Mouse (Mus musculus) R1 (cell line): ENCODE results near the gene Ugt1a5.

ENCODE experiments used
- DNase-seq: peaks from one replicate; pipeline ENCODE4 v3.0.0-alpha.2; 2018; ENCODE audit warnings: low read depth, low spot score

The Ugt1a5 gene

GRCm38 (mm10) chr1:88261706-88262105, 95.9 kb downstream of the Ugt1a5 start:
- peak; percentile 34 for DNase-seq

DNA sequence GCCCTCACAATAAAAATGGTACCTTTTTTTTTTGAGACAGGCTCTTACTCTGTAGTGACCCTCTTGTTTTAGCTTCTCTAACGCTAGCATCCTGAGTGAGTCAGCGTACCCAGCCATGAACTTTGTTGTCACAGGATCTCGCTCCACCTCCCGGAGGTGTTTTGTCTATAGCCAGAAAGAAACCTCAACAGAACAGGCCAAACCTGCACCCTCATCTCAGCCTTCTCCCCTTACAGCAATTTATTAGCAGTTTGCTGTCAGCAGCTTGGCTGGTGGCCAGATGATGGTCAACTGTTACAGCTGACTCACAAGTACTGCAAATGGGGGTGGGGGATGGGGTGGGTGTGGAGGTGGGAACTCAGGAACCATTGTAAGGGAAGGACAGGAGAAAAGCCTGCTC, 96.4 kb downstream of the Ugt1a5 start:
- DNase-seq = peak; percentile 66

- no peak for DNase-seq
These were observed 97.1 kb downstream of the Ugt1a5 start for GRCm38 (mm10) chr1:88262961-88263360.

DNA sequence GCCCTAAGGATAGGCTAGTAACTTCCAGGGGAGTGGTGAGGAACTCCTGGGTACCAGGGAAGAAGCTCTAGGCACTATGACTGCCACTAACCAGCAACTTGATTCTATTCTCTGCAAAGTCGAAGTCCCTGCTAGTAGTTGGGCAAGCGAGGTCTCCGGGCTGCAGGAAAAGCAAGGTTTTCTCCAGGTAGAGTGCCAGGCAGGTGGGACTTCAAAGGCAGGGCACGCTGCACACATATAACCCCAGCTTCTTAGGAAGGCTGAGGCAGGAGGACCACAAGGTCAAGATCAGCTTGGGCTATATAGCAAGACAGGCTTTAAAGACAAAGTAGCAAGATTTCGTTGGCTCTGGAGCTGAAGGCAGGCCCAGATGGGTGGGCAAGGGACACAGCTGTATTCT, 98.0 kb downstream of the Ugt1a5 start:
- DNase-seq = no peak

DNA sequence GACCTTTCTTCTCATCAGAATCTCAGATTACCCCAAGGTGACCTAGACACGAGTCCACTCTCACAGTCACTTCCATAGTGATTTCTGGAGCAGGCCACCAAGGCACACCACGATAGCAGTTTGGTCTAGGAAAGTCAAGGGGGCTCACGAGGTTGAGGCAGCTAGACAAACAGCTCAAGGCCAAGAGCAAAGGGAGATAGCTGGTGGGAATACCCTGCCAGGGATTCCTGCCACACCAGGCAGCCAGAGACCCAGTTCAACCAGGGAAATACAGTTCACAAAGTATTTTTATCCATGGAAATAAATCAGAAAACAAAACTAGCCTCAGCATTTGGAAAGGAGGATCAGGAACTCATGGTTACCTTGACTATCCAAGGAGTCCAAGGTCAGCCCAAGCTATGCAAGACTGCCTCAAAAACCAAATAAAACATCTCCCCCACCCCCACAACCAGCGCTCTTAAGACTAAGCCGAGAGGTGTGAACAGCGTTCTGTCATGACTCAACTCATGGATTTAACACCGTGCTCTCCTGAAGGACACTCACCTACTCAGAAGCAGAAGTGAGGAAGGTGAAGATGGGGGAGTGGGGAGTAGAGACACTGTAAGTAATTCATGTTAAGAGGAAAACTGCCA, 98.5 kb downstream of the Ugt1a5 start:
- no peak for DNase-seq

GRCm38 (mm10) chr1:88264869-88265240, 99.0 kb downstream of the Ugt1a5 start:
- no peak for DNase-seq

GRCm38 (mm10) chr1:88266123-88266522, 100.3 kb downstream of the Ugt1a5 start:
- no peak for DNase-seq

DNA sequence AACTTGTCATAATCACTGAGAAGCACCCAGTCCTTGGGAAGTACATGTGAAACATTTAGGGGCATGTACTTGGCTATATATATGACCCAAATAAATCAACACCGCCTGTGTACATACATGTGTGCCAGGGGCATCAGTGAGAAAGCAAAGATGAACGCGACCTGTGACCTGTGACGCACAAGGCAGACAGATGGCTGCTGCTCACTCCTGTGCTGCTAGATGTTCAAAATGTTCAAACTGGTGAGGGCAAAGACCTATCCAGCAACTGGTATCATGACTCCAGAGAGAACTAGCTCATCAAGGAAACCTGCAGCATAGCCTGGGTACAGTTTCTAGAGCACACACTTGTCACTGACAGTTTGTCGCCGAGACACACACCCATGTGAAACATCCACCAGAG, 101.7 kb downstream of the Ugt1a5 start:
- no peak for DNase-seq

GRCm38 (mm10) chr1:88268070-88268469, 102.3 kb downstream of the Ugt1a5 start:
- DNase-seq = no peak
